Mouse (Mus musculus) spleen, adult 2 months (tissue): ENCODE measurements at regions not wholly inside any gene's neighbourhood (a gene's known extent, or its start where the extent isn't known, plus 50 kb on each side); places are given as distances from the start of the nearest gene placed in this dataset.

ENCODE experiments used
- CTCF ChIP-seq: fragments of 200-500 bp; IDR thresholded peaks from 2 replicates; pipeline ENCODE4 v1.5.1; 2011; ENCODE audit warnings: mild to moderate bottlenecking, inconsistent platforms; ENCODE audit not compliant: insufficient read depth, insufficient read length, insufficient replicate concordance; ENCODE audit errors: extremely low read depth
- POLR2A ChIP-seq: fragments of 200-500 bp; IDR thresholded peaks from 2 replicates; pipeline ENCODE4 v1.6.1; 2011; ENCODE audit warnings: low read depth, low read length, inconsistent platforms

- TF ChIP-seq CTCF (no peak), POLR2A (no peak)
Measured at GRCm38 (mm10) chr14:71891667-71892066, 600.0 kb downstream of the Gm9195 start.
